Mouse (Mus musculus) forebrain, embryonic 13.5 days (tissue): ENCODE results near the gene Tyw5. TPM values are rescaled to one million over a fixed set of nuclear protein-coding genes. Genes with fewer than 3 reads are reported as not detected.

Experiments used
- polyA plus RNA-seq: library from polyadenylated mRNA; unstranded; fragments of >200 nt; fragmentation: Nextera tagmentation; extraction: Ambion mirVana; gene quantifications from 2 replicates; pipeline ENCODE4 v1.2.1, GENCODE M21; 2015

The Tyw5 gene
- polyA plus RNA-seq, 1 experiment from 2014 or later = 23.1 TPM

Other genes with a start within 250 kb of the Tyw5 start
- gene 1700066M21Rik, start 29.5 kb downstream of the Tyw5 start, polyA plus RNA-seq = 21.0 and 22.3 TPM in 2 replicates
- gene Maip1, start 773 bp downstream of the Tyw5 start, polyA plus RNA-seq = 17.4 and 18.4 TPM in 2 replicates